Mouse (Mus musculus): ENCODE data around the gene Tas2r126.
"Not testable (repeated sequence)": the region's sequence is repeated elsewhere in the genome, so short reads cannot be mapped to it uniquely, and the experiment has no call there.

The Tas2r126 gene

GRCm38 (mm10) chr6:42434446-42434845 lies at the start of gene Tas2r126:
Tas2r126 (plus strand) TSS chr6:42434535.
- no peak for DNase-seq (ENCODE audit: low read depth, low spot score)

- DNase-seq (ENCODE audit: low read depth, low spot score) = no peak
These were observed 48.7 kb upstream of the Tas2r126 start for GRCm38 (mm10) chr6:42385635-42386034.

- no peak for DNase-seq (ENCODE audit: low read depth, low spot score)
These were observed 42.5 kb upstream of the Tas2r126 start for GRCm38 (mm10) chr6:42391796-42392330.

- DNase-seq (ENCODE audit: low read depth, low spot score) = no peak
These were observed 38.1 kb upstream of the Tas2r126 start for GRCm38 (mm10) chr6:42395960-42396809.

GRCm38 (mm10) chr6:42397041-42397657 lies 37.2 kb upstream of the Tas2r126 start:
- no peak for DNase-seq (ENCODE audit: low read depth, low spot score)

- DNase-seq (ENCODE audit: low read depth, low spot score) = no peak
These were observed 36.0 kb upstream of the Tas2r126 start for GRCm38 (mm10) chr6:42398285-42398684.

GRCm38 (mm10) chr6:42398998-42399397 lies 35.3 kb upstream of the Tas2r126 start:
- no peak for DNase-seq (ENCODE audit: low read depth, low spot score)

- DNase-seq (ENCODE audit: low read depth, low spot score) = no peak
These were observed 34.4 kb upstream of the Tas2r126 start, which contains the start of gene Tas2r143 for GRCm38 (mm10) chr6:42399938-42400337. Tas2r143 (plus strand) TSS chr6:42400238.

GRCm38 (mm10) chr6:42405134-42405533 lies 29.2 kb upstream of the Tas2r126 start, which contains the start of gene Tas2r135:
Tas2r135 (plus strand) TSS chr6:42405434.
- no peak for DNase-seq (ENCODE audit: low read depth, low spot score)

- DNase-seq (ENCODE audit: low read depth, low spot score) = no peak
These were observed 14.9 kb upstream of the Tas2r126 start for GRCm38 (mm10) chr6:42419443-42419842.

- DNase-seq (ENCODE audit: low read depth, low spot score) = no peak
These were observed 12.9 kb upstream of the Tas2r126 start for GRCm38 (mm10) chr6:42421439-42421838.

- no peak for DNase-seq (ENCODE audit: low read depth, low spot score)
These were observed 9.9 kb upstream of the Tas2r126 start for GRCm38 (mm10) chr6:42424472-42424871.

GRCm38 (mm10) chr6:42426337-42426736 lies 8.0 kb upstream of the Tas2r126 start:
- DNase-seq (ENCODE audit: low read depth, low spot score) = no peak

- DNase-seq (ENCODE audit: low read depth, low spot score) = no peak
These were observed 781 bp upstream of the Tas2r126 start for GRCm38 (mm10) chr6:42433554-42433953.

GRCm38 (mm10) chr6:42435490-42435889 lies 1.2 kb downstream of the Tas2r126 start:
- no peak for DNase-seq (ENCODE audit: low read depth, low spot score)

GRCm38 (mm10) chr6:42441395-42441794 lies 7.1 kb downstream of the Tas2r126 start:
- DNase-seq (ENCODE audit: low read depth, low spot score) = no peak

GRCm38 (mm10) chr6:42444491-42444890 lies 10.2 kb downstream of the Tas2r126 start:
- no peak for DNase-seq (ENCODE audit: low read depth, low spot score)

GRCm38 (mm10) chr6:42447381-42447780 lies 13.0 kb downstream of the Tas2r126 start:
- no peak for DNase-seq (ENCODE audit: low read depth, low spot score)

- no peak for DNase-seq (ENCODE audit: low read depth, low spot score)
These were observed 30.8 kb downstream of the Tas2r126 start, which contains the start of gene Olfr458 for GRCm38 (mm10) chr6:42465096-42465495. Olfr458 (minus strand) TSS chr6:42465196.

GRCm38 (mm10) chr6:42470542-42470941 lies 36.2 kb downstream of the Tas2r126 start:
- no peak for DNase-seq (ENCODE audit: low read depth, low spot score)

- DNase-seq (ENCODE audit: low read depth, low spot score) = not testable (repeated sequence)
These were observed 37.0 kb downstream of the Tas2r126 start for GRCm38 (mm10) chr6:42471298-42471697.

- no peak for DNase-seq (ENCODE audit: low read depth, low spot score)
These were observed 41.9 kb downstream of the Tas2r126 start, which contains the start of gene Olfr457 for GRCm38 (mm10) chr6:42476235-42476634. Olfr457 (minus strand) TSS chr6:42476335.

Measured in CD4-positive, CD25-positive, alpha-beta regulatory T cell, adult 2 months (primary cell).